Mouse (Mus musculus) ES-E14 (cell line): ENCODE results near the gene Zbtb14. TPM values are rescaled to one million over a fixed set of nuclear protein-coding genes. Genes with fewer than 3 reads are reported as not detected.

Experiments
- DNase-seq: peaks from one replicate; pipeline ENCODE4 v3.0.0-alpha.2; 2013; ENCODE audit warnings: low read depth, low spot score
- H3K27ac ChIP-seq: 2 replicates; pipeline ENCODE4 v1.5.1; 2012; ENCODE audit warnings: low read depth, mild to moderate bottlenecking, low read length, moderate library complexity, mixed read lengths; ENCODE audit not compliant: poor library complexity, insufficient read depth, severe bottlenecking
- H3K36me3 ChIP-seq: 2 replicates; pipeline ENCODE4 v1.6.1; 2012; ENCODE audit warnings: mild to moderate bottlenecking, low read length, moderate library complexity, mixed read lengths; ENCODE audit not compliant: control insufficient read depth, poor library complexity, insufficient read depth, severe bottlenecking
- H3K4me1 ChIP-seq, 2 experiments: fragments of 150-350 bp in 1 of 2; sonication (generic) in 1 of 2; 2 replicates each; pipeline ENCODE4 v1.6.1; 2012; ENCODE audit warnings: low read length in 2 of 2, mild to moderate bottlenecking in 1 of 2, mixed read lengths in 1 of 2; ENCODE audit not compliant: control insufficient read depth in 2 of 2, insufficient read depth in 2 of 2, poor library complexity in 1 of 2
- H3K4me3 ChIP-seq, 2 experiments: fragments of 150-350 bp in 1 of 2; sonication (generic) in 1 of 2; 2 replicates each; pipeline ENCODE4 v1.5.1; 2012; ENCODE audit warnings: low read length in 2 of 2, low read depth in 1 of 2, mild to moderate bottlenecking in 1 of 2, mixed read lengths in 1 of 2; ENCODE audit not compliant: insufficient read depth in 1 of 2, poor library complexity in 1 of 2, severe bottlenecking in 1 of 2
- H3K9ac ChIP-seq: 2 replicates; pipeline ENCODE4 v1.6.1; 2012; ENCODE audit warnings: low read depth, mild to moderate bottlenecking, low read length, mixed read lengths; ENCODE audit not compliant: poor library complexity, insufficient read depth, severe bottlenecking
- H3K9me3 ChIP-seq: fragments of 150-350 bp; sonication (generic); 2 replicates; pipeline ENCODE4 v1.6.1; 2012; ENCODE audit warnings: low read depth, mild to moderate bottlenecking, low read length; ENCODE audit not compliant: control insufficient read depth, insufficient read depth
- CHD2 ChIP-seq: IDR thresholded peaks from 2 replicates; pipeline ENCODE4 v1.6.1; 2014; ENCODE audit warnings: mild to moderate bottlenecking, low read depth, low read length, inconsistent platforms
- HCFC1 ChIP-seq: IDR thresholded peaks from 2 replicates; pipeline ENCODE4 v1.6.1; 2012; ENCODE audit warnings: low read length, inconsistent platforms, borderline replicate concordance; ENCODE audit not compliant: insufficient read depth
- MAFK ChIP-seq: IDR thresholded peaks from 2 replicates; pipeline ENCODE4 v1.6.1; 2014; ENCODE audit warnings: mild to moderate bottlenecking, low read depth, low read length, inconsistent platforms; ENCODE audit not compliant: insufficient read depth
- ZC3H11A ChIP-seq: IDR thresholded peaks from 2 replicates; pipeline ENCODE4 v1.6.1; 2012; ENCODE audit warnings: low read depth, mild to moderate bottlenecking, inconsistent platforms, low read length, borderline replicate concordance
- ZNF384 ChIP-seq: IDR thresholded peaks from 2 replicates; pipeline ENCODE4 v1.6.1; 2012; ENCODE audit warnings: low read depth, low read length, inconsistent platforms
- in situ Hi-C, 2 experiments: fragments of 600-800 bp; cut with MboI; formaldehyde crosslinking; loops; one replicate each; pipeline ENCODE4 v1.15.1; 2025; ENCODE audit warnings: low sequenced_read_pairs in 2 of 2, inconsistent platforms in 1 of 2; ENCODE audit not compliant: unreplicated experiment in 2 of 2
- total RNA-seq: library from RNA; depleted of rRNA; stranded (reverse); fragments of 300-350 nt; gene quantifications from 2 replicates; pipeline ENCODE4 v1.2.3, GENCODE M21; 2012

The Zbtb14 gene
- total RNA-seq, 1 experiment: 7.1 TPM

GRCm38 (mm10) chr17:69417724-69418373, 35.0 kb downstream of the Zbtb14 start:
- Histone ChIP-seq H3K4me1 (peaks cover 2% of the 10 kb centered on the region in 2 experiments; a peak in 1 of 4 replicates), H3K4me3 (peak overlapping the region; percentile 75 to 91), H3K36me3 (no peaks in the 10 kb centered on the region), H3K27ac (no peak overlapping the region), H3K9ac (peak overlapping the region; percentile 94), H3K9me3 (no peaks in the 10 kb centered on the region)
- TF ChIP-seq HCFC1 (no peak), ZC3H11A (no peak), CHD2 (no peak), ZNF384 (no peak), MAFK (no peak)
- DNase-seq: no peak
- in situ Hi-C loops: no loop called here

- Histone ChIP-seq H3K9ac (peak overlapping the region; percentile 47), H3K36me3 (no peaks in the 10 kb centered on the region), H3K4me3 (peak overlapping the region; percentile 44 to 57; a peak in 3 of 4 replicates), H3K4me1 (peaks cover 2 to 5% of the 10 kb centered on the region in 2 experiments; a peak in 2 of 4 replicates), H3K9me3 (no peaks in the 10 kb centered on the region), H3K27ac (peak overlapping the region; percentile 74)
- DNase-seq: peak; percentile 50
- TF ChIP-seq ZC3H11A: no peak
- 0 out of 2 replicates have a peak, but pooled peaks have one; percentile 51 for TF ChIP-seq CHD2
- no peak for TF ChIP-seq ZNF384
- TF ChIP-seq MAFK: 0 out of 2 replicates have a peak, but pooled peaks have one; percentile 25
- TF ChIP-seq HCFC1: peak; percentile 18; the same call in 1 of the 2 replicates
- in situ Hi-C loops: no loop called here
Observed at GRCm38 (mm10) chr17:69421592-69421991, 38.7 kb downstream of the Zbtb14 start.

GRCm38 (mm10) chr17:69437836-69438235, 55.0 kb downstream of the Zbtb14 start:
- no peak for DNase-seq
- no peak overlapping the region for H3K9ac ChIP-seq
- no peak overlapping the region for H3K4me3 ChIP-seq
- H3K4me1 ChIP-seq: 0 out of 4 replicates have a peak, but pooled peaks cover 0 to 1% of the 10 kb centered on the region in 2 experiments
- no peak for TF ChIP-seq MAFK
- no peak for TF ChIP-seq HCFC1
- TF ChIP-seq ZNF384: no peak
- TF ChIP-seq ZC3H11A: no peak
- TF ChIP-seq CHD2: no peak
- in situ Hi-C loops: no loop called here
- H3K36me3 ChIP-seq: no peaks in the 10 kb centered on the region
- no peak overlapping the region for H3K27ac ChIP-seq
- no peaks in the 10 kb centered on the region for H3K9me3 ChIP-seq

GRCm38 (mm10) chr17:69438486-69438885, 55.6 kb downstream of the Zbtb14 start:
- no peak for TF ChIP-seq CHD2
- TF ChIP-seq ZNF384: no peak
- TF ChIP-seq MAFK: no peak
- TF ChIP-seq HCFC1: no peak
- TF ChIP-seq ZC3H11A: no peak
- no peak for DNase-seq
- in situ Hi-C loops: no loop called here

More at GRCm38 (mm10) chr17:69438486-69438885, 55.6 kb downstream of the Zbtb14 start:
- peak overlapping the region; percentile 63 to 71 for H3K4me3 ChIP-seq
- H3K36me3 ChIP-seq: no peaks in the 10 kb centered on the region
- no peak overlapping the region for H3K27ac ChIP-seq
- no peaks in the 10 kb centered on the region for H3K9me3 ChIP-seq
- H3K9ac ChIP-seq: no peak overlapping the region
- H3K4me1 ChIP-seq: 0 out of 4 replicates have a peak, but pooled peaks cover 0 to 1% of the 10 kb centered on the region in 2 experiments
